Mouse (Mus musculus) limb, embryonic 11.5 days (tissue): ENCODE measurements around the gene Tor1a. TPM values are rescaled to one million over a fixed set of nuclear protein-coding genes. Genes with fewer than 3 reads are reported as not detected.

ENCODE experiments used
- ATAC-seq: fragments of 200-750 bp; cut with Nextera tagmentation; 2 replicates; pipeline ENCODE4 v1.8.0; 2017; ENCODE audit warnings: low read depth; ENCODE audit not compliant: insufficient number of reproducible peaks, low FRiP score, low TSS enrichment
- DNase-seq: peaks from one replicate; pipeline ENCODE4 v3.0.0-alpha.2; 2015; ENCODE audit warnings: low spot score
- H3K27ac ChIP-seq: fragments of 300-500 bp; sonication (generic); replicated peaks from 2 replicates; pipeline ENCODE4 v1.5.1; 2014; ENCODE audit warnings: low read depth, mild to moderate bottlenecking, low read length
- H3K27me3 ChIP-seq: fragments of 300-500 bp; sonication (generic); 2 replicates; pipeline ENCODE4 v1.6.1; 2014; ENCODE audit warnings: mild to moderate bottlenecking, low read length, mixed read lengths; ENCODE audit not compliant: control insufficient read depth, insufficient read depth
- H3K36me3 ChIP-seq: fragments of 300-500 bp; sonication (generic); 2 replicates; pipeline ENCODE4 v1.6.1; 2014; ENCODE audit warnings: mild to moderate bottlenecking, low read length, moderate library complexity, mixed read lengths; ENCODE audit not compliant: control insufficient read depth, insufficient read depth
- H3K4me1 ChIP-seq: fragments of 300-500 bp; sonication (generic); 2 replicates; pipeline ENCODE4 v1.6.1; 2014; ENCODE audit warnings: low read length, mixed read lengths; ENCODE audit not compliant: control insufficient read depth, insufficient read depth
- H3K4me2 ChIP-seq: fragments of 300-500 bp; sonication (generic); 2 replicates; pipeline ENCODE4 v1.6.1; 2014; ENCODE audit warnings: low read depth, mild to moderate bottlenecking, moderate library complexity; ENCODE audit not compliant: severe bottlenecking
- H3K4me3 ChIP-seq: fragments of 300-500 bp; sonication (generic); 2 replicates; pipeline ENCODE4 v1.5.1; 2014; ENCODE audit warnings: low read depth, low read length
- H3K9ac ChIP-seq: fragments of 300-500 bp; sonication (generic); 2 replicates; pipeline ENCODE4 v1.6.1; 2014; ENCODE audit warnings: mild to moderate bottlenecking, low read length
- H3K9me3 ChIP-seq: fragments of 300-500 bp; sonication (generic); 2 replicates; pipeline ENCODE4 v1.6.1; 2016; ENCODE audit warnings: low read length; ENCODE audit not compliant: control insufficient read depth
- WGBS: fragments of 180-500 bp; shearing (Covaris S2); extraction: QIAGEN DNeasy Blood & Tissue Kit; methylation state at CpG from one replicate; pipeline ENCODE4 v1.1.7; 2014; 5-methylcytosine and 5-hydroxymethylcytosine counted together
- polyA plus RNA-seq: library from polyadenylated mRNA; unstranded; fragments of >200 nt; fragmentation: Nextera tagmentation; extraction: Ambion mirVana; gene quantifications from 2 replicates; pipeline ENCODE4 v1.2.1, GENCODE M21; 2014

Tor1a gene
- polyA plus RNA-seq, 1 experiment from 2014 or later: 83.5 TPM

DNA sequence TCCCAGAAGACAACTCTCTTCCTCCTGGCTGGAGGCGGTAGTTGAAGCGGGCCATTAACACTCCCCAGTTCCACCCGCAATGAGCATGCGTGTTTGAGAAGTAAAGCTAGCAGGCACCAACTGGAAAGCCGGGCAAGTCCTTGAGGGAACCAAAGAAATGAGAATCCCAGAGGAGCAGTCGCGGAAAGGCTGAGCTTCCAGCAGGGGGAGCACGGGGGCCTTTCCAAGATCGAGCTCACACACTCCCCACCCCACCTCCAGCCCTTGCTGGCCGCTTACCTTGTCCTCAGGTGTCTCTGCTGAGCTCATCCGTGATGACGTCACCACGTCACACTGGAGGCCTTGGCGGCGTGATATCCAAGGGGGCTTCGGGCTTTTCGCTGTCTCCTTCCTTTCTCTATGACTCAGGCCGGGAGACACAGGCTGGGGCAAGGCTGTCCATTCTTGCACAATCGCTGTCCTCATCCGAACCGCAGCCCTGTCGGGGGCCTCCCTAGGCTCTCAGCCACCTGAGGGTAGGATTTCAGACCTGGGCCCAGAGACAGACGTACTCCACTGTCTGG lies 38.2 kb downstream of the Tor1a start, which contains the start of gene Ptges:
Ptges (minus strand) TSS at position 381 of the 563 bp plus-strand sequence.
- peak; percentile 83 for DNase-seq
- Histone ChIP-seq H3K4me3 (no peak within 1 kb of the TSS), H3K4me2 (peak within 1 kb of the TSS; percentile 42), H3K4me1 (no peaks in the 10 kb centered on the region), H3K9ac (no peak within 1 kb of the TSS), H3K27me3 (no peaks in the 10 kb centered on the region), H3K9me3 (no peaks in the 10 kb centered on the region), H3K27ac (no peak within 1 kb of the TSS), H3K36me3 (no peaks in the 10 kb centered on the region)
- WGBS: 3% methylated on average over 23 of the region's 23 CpGs
- ATAC-seq: no peak

DNA sequence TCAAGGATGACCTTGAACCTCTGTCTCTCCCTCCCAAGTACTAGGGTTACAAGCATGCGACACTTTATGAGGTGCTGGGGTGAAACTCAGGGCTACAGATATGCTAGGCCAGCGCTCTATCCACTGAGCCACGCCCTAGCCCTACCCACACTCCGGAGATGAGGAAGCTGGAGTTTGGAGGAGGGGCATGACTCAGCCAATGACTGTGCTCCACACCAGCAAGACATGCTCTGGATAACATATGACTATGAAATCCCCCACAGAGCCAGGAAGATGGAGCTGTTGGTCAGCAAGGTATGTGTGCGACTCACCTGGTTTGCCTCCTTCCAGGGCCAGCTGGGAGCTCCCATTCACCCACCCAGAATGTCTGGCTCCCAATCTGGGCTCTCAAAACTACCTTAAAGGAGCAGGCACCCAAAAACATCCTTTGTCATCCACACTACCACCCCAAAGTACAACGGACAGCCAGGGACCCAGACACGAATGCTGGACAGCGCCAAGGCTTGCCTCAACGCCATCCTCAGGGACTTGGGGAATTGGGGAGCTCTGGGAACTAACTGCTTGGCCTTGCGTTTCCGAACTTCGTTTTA lies 38.7 kb downstream of the Tor1a start:
- Histone ChIP-seq H3K9ac (no peak overlapping the region), H3K4me1 (no peaks in the 10 kb centered on the region), H3K27me3 (no peaks in the 10 kb centered on the region), H3K36me3 (no peaks in the 10 kb centered on the region), H3K27ac (no peak overlapping the region), H3K9me3 (no peaks in the 10 kb centered on the region), H3K4me2 (peak overlapping the region; percentile 42; the same call in 1 of the 2 replicates), H3K4me3 (no peak overlapping the region)
- WGBS: 29% methylated on average over 12 of the region's 12 CpGs
- DNase-seq (no peak), ATAC-seq (no peak)

GRCm38 (mm10) chr2:30927844-30928628 lies 39.7 kb downstream of the Tor1a start:
- H3K4me3 ChIP-seq: no peak overlapping the region
- no peaks in the 10 kb centered on the region for H3K4me1 ChIP-seq
- ATAC-seq (0 out of 2 replicates have a peak, but pooled peaks have one; percentile 28), DNase-seq (peak; percentile 93)
- H3K4me2 ChIP-seq: no peak overlapping the region
- H3K9me3 ChIP-seq: no peaks in the 10 kb centered on the region
- H3K36me3 ChIP-seq: no peaks in the 10 kb centered on the region
- no peak overlapping the region for H3K9ac ChIP-seq
- no peak overlapping the region for H3K27ac ChIP-seq
- 26% methylated on average over 14 of the region's 14 CpGs for WGBS
- no peaks in the 10 kb centered on the region for H3K27me3 ChIP-seq

- Histone ChIP-seq H3K4me2 (no peak overlapping the region), H3K36me3 (no peaks in the 10 kb centered on the region), H3K9me3 (no peaks in the 10 kb centered on the region), H3K27me3 (no peaks in the 10 kb centered on the region), H3K4me1 (no peaks in the 10 kb centered on the region), H3K9ac (no peak overlapping the region), H3K27ac (peak overlapping the region; percentile 15; the same call in 1 of the 2 replicates), H3K4me3 (no peak overlapping the region)
- WGBS: 63% methylated on average over 9 of the region's 9 CpGs
- DNase-seq (no peak), ATAC-seq (no peak)
Observed at GRCm38 (mm10) chr2:30927151-30927781, 40.5 kb downstream of the Tor1a start.

DNA sequence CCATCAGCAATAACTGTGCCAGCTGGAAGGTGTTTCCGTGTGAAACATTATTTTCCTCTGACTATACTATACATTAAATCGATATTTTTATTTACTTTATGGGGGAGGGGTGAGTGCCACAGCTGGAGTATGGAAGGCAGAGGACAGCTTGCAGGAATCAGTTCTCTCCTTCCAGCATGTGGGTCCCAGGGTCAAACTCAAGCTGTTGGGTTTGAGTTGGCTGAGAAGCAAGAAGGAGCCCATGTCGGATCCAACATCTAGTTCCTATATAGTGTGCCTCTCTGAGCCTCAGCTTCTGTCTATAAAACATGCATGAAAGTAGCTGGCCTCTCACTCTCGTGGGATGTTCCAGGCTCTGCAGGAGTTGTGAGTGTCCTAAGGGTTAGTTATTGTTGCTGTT lies 41.4 kb downstream of the Tor1a start:
- H3K36me3 ChIP-seq: no peaks in the 10 kb centered on the region
- no peak overlapping the region for H3K27ac ChIP-seq

DNA sequence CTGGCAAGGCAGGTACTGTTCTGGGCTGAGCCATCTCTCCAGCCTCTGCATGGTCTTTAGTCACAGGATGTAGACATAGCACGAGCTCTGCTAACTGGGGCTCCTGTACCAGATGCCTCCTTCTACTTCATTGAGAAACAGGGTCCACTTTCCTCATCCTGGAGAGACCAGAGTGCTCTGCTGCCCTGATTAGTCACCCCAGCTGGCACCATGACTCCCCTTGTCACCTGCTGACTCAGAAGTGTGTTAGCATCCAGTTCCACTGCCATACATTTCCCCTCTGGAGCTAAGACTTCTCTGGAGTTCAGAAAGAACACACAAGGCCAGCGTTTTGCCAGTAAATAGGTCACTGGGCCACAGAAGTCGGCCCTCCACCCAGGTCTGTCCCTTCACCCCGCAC lies 42.6 kb downstream of the Tor1a start:
- H3K4me3 ChIP-seq: no peak overlapping the region
- H3K9me3 ChIP-seq: no peaks in the 10 kb centered on the region
- ATAC-seq: no peak
- no peak overlapping the region for H3K27ac ChIP-seq
- no peak overlapping the region for H3K4me2 ChIP-seq
- H3K36me3 ChIP-seq: no peaks in the 10 kb centered on the region
- DNase-seq: no peak
- no peak overlapping the region for H3K9ac ChIP-seq
- no peaks in the 10 kb centered on the region for H3K27me3 ChIP-seq
- 81% methylated on average over 4 of the region's 4 CpGs for WGBS
- H3K4me1 ChIP-seq: no peaks in the 10 kb centered on the region

More for the DNA sequence above, 41.4 kb downstream of the Tor1a start:
- 84% methylated on average over 4 of the region's 4 CpGs for WGBS
- Histone ChIP-seq H3K4me2 (no peak overlapping the region), H3K27me3 (no peaks in the 10 kb centered on the region), H3K9ac (no peak overlapping the region), H3K4me1 (no peaks in the 10 kb centered on the region), H3K9me3 (no peaks in the 10 kb centered on the region), H3K4me3 (no peak overlapping the region)
- DNase-seq (no peak), ATAC-seq (no peak)

GRCm38 (mm10) chr2:30923099-30923498 lies 44.6 kb downstream of the Tor1a start:
- WGBS: 73% methylated on average over 3 of the region's 3 CpGs
- no peaks in the 10 kb centered on the region for H3K27me3 ChIP-seq
- no peak overlapping the region for H3K9ac ChIP-seq

GRCm38 (mm10) chr2:30920216-30920615 lies 47.5 kb downstream of the Tor1a start:
- Histone ChIP-seq H3K36me3 (no peaks in the 10 kb centered on the region), H3K4me1 (peaks cover 9% of the 10 kb centered on the region; the same call in 1 of the 2 replicates), H3K4me3 (no peak overlapping the region), H3K9ac (no peak overlapping the region), H3K27ac (no peak overlapping the region), H3K27me3 (no peaks in the 10 kb centered on the region), H3K4me2 (no peak overlapping the region), H3K9me3 (no peaks in the 10 kb centered on the region)
- WGBS: 76% methylated on average over 7 of the region's 7 CpGs
- ATAC-seq (no peak), DNase-seq (no peak)

More at GRCm38 (mm10) chr2:30923099-30923498, 44.6 kb downstream of the Tor1a start:
- DNase-seq (no peak), ATAC-seq (no peak)
- no peak overlapping the region for H3K4me2 ChIP-seq
- no peak overlapping the region for H3K4me3 ChIP-seq
- no peaks in the 10 kb centered on the region for H3K36me3 ChIP-seq
- peaks cover 9% of the 10 kb centered on the region; the same call in 1 of the 2 replicates for H3K4me1 ChIP-seq
- H3K27ac ChIP-seq: no peak overlapping the region
- H3K9me3 ChIP-seq: no peaks in the 10 kb centered on the region
